Mouse (Mus musculus) neural tube, embryonic 13.5 days (tissue): ENCODE data around the gene Bcl2l11. TPM values are rescaled to one million over a fixed set of nuclear protein-coding genes. Genes with fewer than 3 reads are reported as not detected.

ENCODE experiments used
- ATAC-seq: fragments of 200-750 bp; cut with Nextera tagmentation; 2 replicates; pipeline ENCODE4 v1.8.0; 2017; ENCODE audit warnings: low read depth, mild to moderate bottlenecking, moderate TSS enrichment, moderate library complexity
- H3K27ac ChIP-seq: fragments of 300-500 bp; sonication (generic); replicated peaks from 2 replicates; pipeline ENCODE4 v1.5.1; 2015; ENCODE audit warnings: moderate library complexity, mild to moderate bottlenecking, inconsistent platforms
- H3K27me3 ChIP-seq: fragments of 300-500 bp; sonication (generic); 2 replicates; pipeline ENCODE4 v1.6.1; 2015; ENCODE audit warnings: mild to moderate bottlenecking, inconsistent platforms
- H3K36me3 ChIP-seq: fragments of 300-500 bp; sonication (generic); 2 replicates; pipeline ENCODE4 v1.6.1; 2015; ENCODE audit warnings: mild to moderate bottlenecking, inconsistent platforms
- H3K4me1 ChIP-seq: fragments of 300-500 bp; sonication (generic); replicated peaks from 2 replicates; pipeline ENCODE4 v1.6.1; 2015; ENCODE audit warnings: inconsistent platforms
- H3K4me2 ChIP-seq: fragments of 300-500 bp; sonication (generic); 2 replicates; pipeline ENCODE4 v1.6.1; 2015; ENCODE audit warnings: inconsistent platforms, mild to moderate bottlenecking, moderate library complexity
- H3K4me3 ChIP-seq: fragments of 300-500 bp; sonication (generic); 2 replicates; pipeline ENCODE4 v1.5.1; 2015; ENCODE audit warnings: mild to moderate bottlenecking, inconsistent platforms
- H3K9ac ChIP-seq: fragments of 300-500 bp; sonication (generic); 2 replicates; pipeline ENCODE4 v1.6.1; 2015; ENCODE audit warnings: moderate library complexity, mild to moderate bottlenecking, inconsistent platforms
- H3K9me3 ChIP-seq: fragments of 300-500 bp; sonication (generic); 2 replicates; pipeline ENCODE4 v1.6.1; 2016; ENCODE audit warnings: inconsistent platforms
- WGBS: fragments of 180-500 bp; shearing (Covaris S2); methylation state at CpG from one replicate; pipeline ENCODE4 v1.1.7; 2015; 5-methylcytosine and 5-hydroxymethylcytosine counted together
- polyA plus RNA-seq: library from polyadenylated mRNA; unstranded; fragments of >200 nt; fragmentation: Nextera tagmentation; extraction: Ambion mirVana; gene quantifications from 2 replicates; pipeline ENCODE4 v1.2.1, GENCODE M21; 2015

Bcl2l11 gene
- polyA plus RNA-seq, 1 experiment from 2014 or later = 14.8 TPM

DNA sequence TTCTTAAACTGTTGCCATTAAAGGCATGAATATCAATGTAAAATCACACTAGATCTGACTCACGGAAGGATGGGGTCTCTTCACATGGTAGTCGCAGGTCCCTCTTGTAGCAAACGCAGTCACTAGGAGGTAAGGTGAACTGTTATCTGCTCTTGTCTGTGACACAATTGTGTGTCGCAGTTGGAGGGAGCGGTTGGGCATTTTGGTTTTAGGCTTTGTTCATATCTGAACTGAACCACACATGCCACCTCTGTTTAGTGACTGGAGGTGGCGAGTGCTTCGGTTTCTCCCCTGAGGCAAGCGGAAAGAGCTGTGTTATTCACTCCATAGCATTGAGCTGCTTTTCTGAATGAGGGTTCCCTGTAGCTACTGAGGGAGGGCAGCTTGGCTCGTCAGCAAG is 26.4 kb downstream of the Bcl2l11 start:
- Histone ChIP-seq H3K36me3 (peaks cover 34% of the 10 kb centered on the region), H3K9ac (no peak overlapping the region), H3K27me3 (no peaks in the 10 kb centered on the region), H3K4me1 (peaks cover 56% of the 10 kb centered on the region), H3K27ac (no peak overlapping the region), H3K9me3 (no peaks in the 10 kb centered on the region), H3K4me3 (no peak overlapping the region), H3K4me2 (no peak overlapping the region)
- 78% methylated on average over 9 of the region's 9 CpGs for WGBS
- no peak for ATAC-seq

DNA sequence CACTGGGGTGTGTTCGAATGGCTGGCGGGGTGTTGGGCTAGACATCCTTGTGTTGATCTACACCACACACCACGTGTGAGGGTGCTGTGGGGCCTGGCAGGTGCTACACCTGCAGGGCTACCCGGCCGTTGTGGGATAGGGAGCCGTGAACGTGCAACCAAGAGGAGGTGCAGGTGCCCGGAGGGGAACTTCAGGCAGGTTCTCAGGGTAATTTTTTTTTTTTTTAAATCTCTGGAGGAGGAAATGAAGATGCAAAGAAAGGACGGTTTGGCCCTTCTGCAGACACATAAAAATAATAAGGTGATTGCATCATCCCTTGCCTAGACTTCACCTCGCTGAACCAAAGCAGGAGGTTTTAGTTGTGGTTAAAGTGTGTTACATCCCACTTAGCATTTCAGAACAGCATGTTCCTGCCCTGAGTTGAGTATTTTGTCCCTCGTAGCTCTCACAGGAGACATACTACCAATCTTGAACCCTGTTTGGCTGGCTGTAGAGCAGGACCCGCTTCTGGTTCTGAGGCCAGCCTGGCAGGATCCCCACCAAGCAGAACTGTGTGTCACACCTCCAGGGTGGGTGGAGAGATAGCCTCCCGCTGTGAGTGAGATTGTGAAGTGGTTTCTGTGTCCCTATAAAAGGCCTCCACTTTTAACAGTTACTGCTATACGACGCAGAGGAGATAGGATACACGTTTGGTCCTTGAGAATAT is 27.2 kb downstream of the Bcl2l11 start:
- 81% methylated on average over 16 of the region's 16 CpGs for WGBS
- Histone ChIP-seq H3K27me3 (no peaks in the 10 kb centered on the region), H3K4me2 (no peak overlapping the region), H3K4me1 (peaks cover 64% of the 10 kb centered on the region), H3K4me3 (no peak overlapping the region), H3K27ac (peak overlapping the region; percentile 50; the same call in 1 of the 2 replicates), H3K9me3 (no peaks in the 10 kb centered on the region), H3K9ac (0 out of 2 replicates have a peak overlapping the region, but pooled peaks have one; percentile 22), H3K36me3 (peaks cover 26% of the 10 kb centered on the region)
- ATAC-seq = no peak

DNA sequence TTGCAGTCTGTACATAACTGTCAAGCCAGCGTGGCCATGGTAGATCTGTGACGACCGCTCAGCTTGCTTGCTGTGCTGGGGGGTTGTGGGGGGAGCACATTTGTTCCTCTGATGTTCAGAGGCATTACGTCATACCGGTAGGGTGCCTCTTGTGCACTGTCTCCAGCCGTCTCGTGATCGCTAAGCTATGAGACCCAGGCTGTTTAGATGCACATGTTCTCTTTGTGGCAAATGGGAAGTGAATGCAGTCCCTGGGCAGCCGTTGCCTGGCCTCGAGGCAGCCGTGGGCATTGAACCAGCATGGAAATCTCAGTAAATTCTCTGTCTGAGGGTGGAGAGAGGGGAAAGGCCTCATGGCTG is 27.7 kb downstream of the Bcl2l11 start:
- ATAC-seq = 0 out of 2 replicates have a peak, but pooled peaks have one; percentile 45
- peaks cover 65% of the 10 kb centered on the region for H3K4me1 ChIP-seq
- WGBS = 33% methylated on average over 11 of the region's 11 CpGs

DNA sequence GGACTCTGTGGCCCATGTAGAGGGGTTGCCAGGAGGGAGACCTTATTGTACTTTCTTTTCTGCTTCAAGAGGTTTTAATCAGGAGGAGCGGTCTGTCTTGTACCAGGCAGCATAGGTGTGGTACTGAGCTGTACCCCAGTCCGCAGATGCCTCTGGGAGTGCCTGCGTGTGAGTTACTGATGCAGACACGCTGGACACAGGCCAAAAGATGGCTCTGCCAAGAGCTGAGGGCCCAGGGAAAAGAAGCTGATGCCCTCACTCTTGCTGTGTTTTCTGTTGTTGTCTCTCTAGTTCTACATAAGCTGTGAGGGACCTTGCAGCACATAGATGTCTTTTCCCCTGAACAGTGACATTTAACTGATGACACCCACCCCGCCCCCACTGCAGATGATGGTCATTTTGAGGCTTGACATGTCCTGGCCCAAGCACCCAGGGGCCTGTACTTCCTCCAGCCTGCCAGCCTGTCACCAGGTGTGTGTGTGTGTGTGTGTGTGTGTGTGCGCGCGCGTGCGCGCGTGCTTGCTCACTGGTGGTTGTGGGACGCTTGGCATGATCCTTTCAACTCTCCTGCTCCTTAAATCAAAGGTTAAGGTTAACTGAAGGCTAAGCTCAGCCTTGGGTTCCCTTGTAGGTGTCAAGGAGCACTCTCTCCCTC is 29.7 kb downstream of the Bcl2l11 start:
- no peak for ATAC-seq
- Histone ChIP-seq H3K27ac (peak overlapping the region; percentile 49; the same call in 1 of the 2 replicates), H3K27me3 (no peaks in the 10 kb centered on the region), H3K4me1 (peaks cover 77% of the 10 kb centered on the region), H3K9ac (no peak overlapping the region; the same call in 1 of the 2 replicates), H3K36me3 (0 out of 2 replicates have a peak, but pooled peaks cover 7% of the 10 kb centered on the region), H3K4me3 (no peak overlapping the region), H3K4me2 (no peak overlapping the region), H3K9me3 (no peaks in the 10 kb centered on the region)
- WGBS = 92% methylated on average over 13 of the region's 13 CpGs

More for the DNA sequence above, 27.7 kb downstream of the Bcl2l11 start:
- peaks cover 21% of the 10 kb centered on the region for H3K36me3 ChIP-seq
- H3K9me3 ChIP-seq = no peaks in the 10 kb centered on the region
- H3K4me2 ChIP-seq = no peak overlapping the region
- H3K27ac ChIP-seq = peak overlapping the region; percentile 50
- H3K9ac ChIP-seq = 0 out of 2 replicates have a peak overlapping the region, but pooled peaks have one; percentile 22
- no peak overlapping the region for H3K4me3 ChIP-seq
- no peaks in the 10 kb centered on the region for H3K27me3 ChIP-seq

DNA sequence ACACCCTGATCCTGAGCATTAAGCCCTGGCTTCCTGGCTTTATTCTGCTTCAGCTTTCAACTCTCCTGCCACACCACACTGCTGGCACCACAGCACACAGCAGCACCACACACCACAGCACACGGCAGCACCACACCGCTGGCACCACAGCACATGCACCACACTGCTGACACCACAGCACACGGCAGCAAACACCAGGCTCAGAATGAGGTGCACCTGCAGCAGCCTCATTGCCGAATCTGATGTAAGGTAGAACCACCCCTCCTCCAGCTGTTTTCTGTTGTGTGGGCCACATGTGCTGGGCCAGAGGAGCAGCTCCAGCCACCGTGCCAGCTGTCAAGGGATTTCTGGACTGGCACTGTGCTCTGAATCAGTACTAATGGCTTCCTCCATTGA is 30.2 kb downstream of the Bcl2l11 start:
- Histone ChIP-seq H3K4me1 (peaks cover 77% of the 10 kb centered on the region), H3K9me3 (no peaks in the 10 kb centered on the region), H3K9ac (no peak overlapping the region; the same call in 1 of the 2 replicates), H3K36me3 (0 out of 2 replicates have a peak, but pooled peaks cover 7% of the 10 kb centered on the region), H3K4me2 (no peak overlapping the region), H3K27ac (peak overlapping the region; percentile 49; the same call in 1 of the 2 replicates), H3K27me3 (no peaks in the 10 kb centered on the region), H3K4me3 (no peak overlapping the region)
- 63% methylated on average over 5 of the region's 5 CpGs for WGBS
- ATAC-seq = 0 out of 2 replicates have a peak, but pooled peaks have one; percentile 16

DNA sequence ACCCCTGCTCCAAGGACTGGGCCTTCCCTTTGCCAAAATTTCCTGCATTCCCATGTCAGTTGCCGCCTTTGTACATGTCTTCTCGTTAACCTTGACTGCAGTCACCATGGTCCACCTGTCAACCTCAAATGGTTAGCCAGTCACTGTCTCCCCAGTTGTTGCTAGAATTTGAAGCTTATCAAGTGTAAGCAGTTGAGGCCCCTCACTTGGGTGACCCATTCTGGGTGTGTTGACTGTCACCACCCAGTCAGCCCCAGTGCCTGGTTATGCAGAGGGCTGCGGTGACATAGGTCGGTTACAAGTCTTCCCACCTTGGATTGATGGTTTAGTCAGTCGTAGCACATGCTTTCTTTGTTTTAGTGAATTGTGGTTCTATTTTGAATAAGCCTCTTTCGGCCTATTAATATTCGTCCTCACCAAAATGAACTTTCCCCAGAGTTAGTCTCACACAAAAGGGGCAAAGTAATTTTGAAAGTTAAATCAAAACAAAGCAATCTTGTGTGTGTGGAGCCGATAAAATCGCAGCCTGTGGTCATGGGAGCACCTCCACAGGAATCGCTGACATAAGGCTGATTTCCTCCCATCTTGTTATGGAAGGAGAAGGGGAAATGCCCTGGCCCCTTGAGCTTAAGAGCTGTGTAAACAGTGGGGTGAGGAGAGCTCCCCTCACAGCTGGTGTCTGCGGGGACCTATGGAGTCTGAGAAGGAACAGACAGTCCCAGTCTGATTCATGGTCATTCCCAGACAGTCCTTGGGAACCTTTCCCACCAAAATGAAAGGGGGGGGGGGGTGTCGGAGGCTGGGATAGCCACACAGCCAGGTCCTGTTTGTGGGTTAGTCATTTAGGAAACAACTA is 30.9 kb downstream of the Bcl2l11 start:
- no peaks in the 10 kb centered on the region for H3K9me3 ChIP-seq
- no peak overlapping the region for H3K4me2 ChIP-seq
- WGBS = 71% methylated on average over 12 of the region's 12 CpGs
- ATAC-seq = no peak
- peaks cover 75% of the 10 kb centered on the region for H3K4me1 ChIP-seq
- H3K36me3 ChIP-seq = 0 out of 2 replicates have a peak, but pooled peaks cover 7% of the 10 kb centered on the region
- no peak overlapping the region for H3K9ac ChIP-seq
- no peak overlapping the region for H3K4me3 ChIP-seq
- no peak overlapping the region for H3K27ac ChIP-seq
- H3K27me3 ChIP-seq = no peaks in the 10 kb centered on the region

DNA sequence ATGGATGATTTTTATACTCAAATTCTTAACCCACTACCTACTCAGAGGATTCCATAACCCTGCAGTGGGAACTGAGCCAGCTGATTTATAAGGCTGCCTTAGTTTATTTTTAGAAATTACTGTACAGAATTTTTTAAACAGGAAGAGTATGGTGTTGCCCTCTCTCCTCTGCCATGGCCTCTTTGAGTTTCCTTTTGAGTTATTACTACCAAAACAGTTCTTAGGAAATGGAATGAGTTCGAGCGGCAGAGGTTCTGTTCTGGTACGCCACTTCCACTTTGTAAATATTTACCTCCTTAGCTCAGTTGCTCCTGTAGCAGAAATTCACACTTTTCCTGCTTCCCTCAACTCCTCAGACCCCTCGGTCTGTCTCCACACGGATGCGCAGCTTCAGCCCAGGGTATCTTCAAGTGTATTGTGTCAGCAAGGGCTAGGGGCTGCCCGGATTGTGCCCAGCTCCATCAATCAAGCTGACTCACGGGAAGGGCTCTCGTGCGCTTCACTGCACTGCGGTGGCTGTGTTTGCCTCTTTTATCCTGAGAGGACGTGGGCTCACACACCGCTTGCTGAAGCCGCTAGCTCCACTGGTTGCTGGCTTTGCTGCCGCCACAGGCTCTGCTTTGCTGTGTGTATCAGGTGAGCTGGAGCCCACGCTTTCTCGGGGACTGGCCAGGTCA is 33.0 kb downstream of the Bcl2l11 start:
- Histone ChIP-seq H3K4me3 (no peak overlapping the region), H3K9ac (no peak overlapping the region), H3K36me3 (0 out of 2 replicates have a peak, but pooled peaks cover 3% of the 10 kb centered on the region), H3K27me3 (no peaks in the 10 kb centered on the region), H3K27ac (0 out of 2 replicates have a peak overlapping the region, but pooled peaks have one; percentile 7), H3K4me1 (peaks cover 54% of the 10 kb centered on the region), H3K4me2 (no peak overlapping the region), H3K9me3 (no peaks in the 10 kb centered on the region)
- 39% methylated on average over 17 of the region's 17 CpGs for WGBS
- ATAC-seq = peak; percentile 54; the same call in 1 of the 2 replicates

DNA sequence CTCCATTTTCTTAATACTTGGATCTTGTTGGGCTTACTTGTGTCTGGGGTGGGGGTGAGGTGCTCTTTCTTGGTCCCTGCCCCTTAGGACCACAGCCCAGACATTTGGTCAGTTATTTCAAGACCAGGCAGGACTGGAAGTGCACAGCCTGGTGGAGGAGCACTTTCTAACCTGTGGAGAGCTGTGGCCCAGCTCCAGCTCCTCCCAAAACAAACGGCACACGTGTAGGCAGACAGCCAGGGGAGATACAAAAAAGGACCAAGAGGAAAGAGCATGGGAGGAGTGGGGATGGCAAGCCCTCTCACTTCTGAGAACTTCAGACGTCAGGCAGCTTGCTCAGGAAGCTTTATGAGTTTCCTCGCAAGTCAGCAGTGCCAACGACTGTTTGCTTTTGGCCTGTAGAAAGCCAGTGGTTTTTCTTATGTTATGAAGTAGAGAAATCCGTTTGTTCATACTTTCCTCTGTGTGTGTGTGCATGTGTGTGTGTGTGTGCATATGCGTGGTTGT is 33.8 kb downstream of the Bcl2l11 start:
- Histone ChIP-seq H3K4me3 (no peak overlapping the region), H3K27ac (0 out of 2 replicates have a peak overlapping the region, but pooled peaks have one; percentile 7), H3K36me3 (0 out of 2 replicates have a peak, but pooled peaks cover 2% of the 10 kb centered on the region), H3K9me3 (no peaks in the 10 kb centered on the region), H3K4me1 (peaks cover 46% of the 10 kb centered on the region), H3K4me2 (no peak overlapping the region), H3K27me3 (no peaks in the 10 kb centered on the region), H3K9ac (no peak overlapping the region)
- ATAC-seq = no peak
- 72% methylated on average over 7 of the region's 7 CpGs for WGBS

DNA sequence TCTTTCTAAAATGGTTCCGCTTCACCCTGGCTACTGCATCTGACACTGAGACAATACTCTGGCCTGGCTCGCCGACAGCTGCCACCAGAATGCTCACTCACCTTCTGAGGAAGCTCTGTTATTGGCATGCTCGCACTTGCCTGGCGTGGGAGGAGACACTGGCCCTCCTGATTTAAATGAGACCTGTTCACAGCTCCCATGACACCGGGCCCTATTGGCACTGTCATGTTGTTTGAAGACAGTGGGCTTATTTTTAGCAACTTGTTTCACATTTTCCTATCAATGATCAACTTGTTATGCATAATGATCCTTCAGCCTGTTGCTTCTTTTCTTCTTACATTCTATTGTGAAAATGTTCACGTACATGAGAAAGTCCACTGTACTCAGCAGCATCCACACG is 37.3 kb downstream of the Bcl2l11 start:
- no peaks in the 10 kb centered on the region for H3K36me3 ChIP-seq
- no peak for ATAC-seq
- H3K27ac ChIP-seq = no peak overlapping the region
- 73% methylated on average over 8 of the region's 8 CpGs for WGBS
- no peaks in the 10 kb centered on the region for H3K27me3 ChIP-seq
- H3K4me1 ChIP-seq = peaks cover 12% of the 10 kb centered on the region
- no peak overlapping the region for H3K4me2 ChIP-seq
- H3K9me3 ChIP-seq = no peaks in the 10 kb centered on the region
- no peak overlapping the region for H3K4me3 ChIP-seq
- no peak overlapping the region for H3K9ac ChIP-seq

DNA sequence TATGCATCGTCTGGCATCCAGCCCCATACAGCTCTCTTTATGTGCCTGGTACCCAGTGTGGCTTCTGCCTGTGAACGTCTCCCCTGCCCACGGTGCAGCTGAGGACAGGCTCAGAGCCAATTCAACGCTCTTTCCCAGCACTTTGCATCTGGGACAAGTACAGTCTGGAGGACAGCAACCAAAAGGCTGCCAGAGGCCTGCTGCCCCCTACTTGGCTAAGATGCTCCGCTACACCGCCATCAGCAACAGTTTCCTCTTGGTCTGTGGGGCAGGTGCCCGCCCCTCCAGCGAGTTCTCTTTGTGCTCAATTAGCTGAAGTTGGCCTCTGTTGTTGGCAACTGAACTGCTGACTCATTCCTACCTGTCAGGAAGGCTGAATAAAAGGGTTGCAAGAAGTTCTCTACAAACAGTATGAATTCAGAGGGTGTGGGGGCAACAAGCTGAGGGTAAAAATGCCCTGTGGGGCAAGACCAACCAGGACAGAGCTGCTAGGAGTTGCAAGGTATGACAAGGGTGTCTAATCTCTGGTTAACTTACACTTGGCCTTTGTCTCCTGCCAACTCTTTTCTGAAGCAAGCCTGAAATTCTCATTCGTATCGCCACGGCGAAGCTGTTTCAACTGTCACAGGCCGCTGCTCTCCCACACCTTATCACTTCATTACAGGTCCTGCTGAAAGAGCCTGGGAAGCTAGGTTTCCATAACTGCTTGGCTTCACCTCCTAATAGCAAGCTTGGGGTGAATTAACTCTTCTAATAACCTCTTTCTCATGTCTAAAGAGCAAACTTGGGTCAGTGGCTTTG is 41.0 kb downstream of the Bcl2l11 start:
- H3K27me3 ChIP-seq = no peaks in the 10 kb centered on the region
- ATAC-seq = peak; percentile 61; the same call in 1 of the 2 replicates
- H3K9ac ChIP-seq = no peak overlapping the region
- H3K4me2 ChIP-seq = no peak overlapping the region
- H3K9me3 ChIP-seq = no peaks in the 10 kb centered on the region
- no peak overlapping the region for H3K27ac ChIP-seq
- 62% methylated on average over 13 of the region's 13 CpGs for WGBS
- H3K36me3 ChIP-seq = no peaks in the 10 kb centered on the region
- H3K4me3 ChIP-seq = no peak overlapping the region
- no peaks in the 10 kb centered on the region; the same call in 1 of the 2 replicates for H3K4me1 ChIP-seq
